Mouse (Mus musculus) heart, embryonic 12.5 days (tissue): Measurements from ENCODE around the gene Ak5. TPM values are rescaled to one million over a fixed set of nuclear protein-coding genes. Genes with fewer than 3 reads are reported as not detected.

ENCODE experiments used
- ATAC-seq: fragments of 200-750 bp; cut with Nextera tagmentation; 2 replicates; pipeline ENCODE4 v1.8.0; 2017; ENCODE audit warnings: moderate TSS enrichment, moderate library complexity; ENCODE audit not compliant: insufficient number of reproducible peaks, low FRiP score
- H3K27ac ChIP-seq: fragments of 300-500 bp; sonication (generic); 2 replicates; pipeline ENCODE4 v1.5.1; 2016; ENCODE audit warnings: mild to moderate bottlenecking, moderate library complexity; ENCODE audit not compliant: poor library complexity, severe bottlenecking
- H3K27me3 ChIP-seq: fragments of 300-500 bp; sonication (generic); replicated peaks from 2 replicates; pipeline ENCODE4 v1.6.1; 2016; ENCODE audit warnings: mild to moderate bottlenecking, moderate library complexity
- H3K36me3 ChIP-seq: fragments of 300-500 bp; sonication (generic); 2 replicates; pipeline ENCODE4 v1.6.1; 2016; ENCODE audit warnings: mild to moderate bottlenecking, moderate library complexity
- H3K4me1 ChIP-seq: fragments of 300-500 bp; sonication (generic); replicated peaks from 2 replicates; pipeline ENCODE4 v1.6.1; 2016; ENCODE audit warnings: mild to moderate bottlenecking
- H3K4me2 ChIP-seq: fragments of 300-500 bp; sonication (generic); 2 replicates; pipeline ENCODE4 v1.6.1; 2016; ENCODE audit warnings: mild to moderate bottlenecking, moderate library complexity
- H3K4me3 ChIP-seq: fragments of 300-500 bp; sonication (generic); 2 replicates; pipeline ENCODE4 v1.5.1; 2016; ENCODE audit warnings: mild to moderate bottlenecking
- H3K9ac ChIP-seq: fragments of 300-500 bp; sonication (generic); 2 replicates; pipeline ENCODE4 v1.6.1; 2016; ENCODE audit warnings: mild to moderate bottlenecking, moderate library complexity
- H3K9me3 ChIP-seq: fragments of 300-500 bp; sonication (generic); replicated peaks from 2 replicates; pipeline ENCODE4 v1.6.1; 2016; ENCODE audit warnings: mild to moderate bottlenecking, moderate library complexity
- WGBS: fragments of 180-500 bp; shearing (Covaris S2); methylation state at CpG from one replicate; pipeline ENCODE4 v1.1.7; 2016; 5-methylcytosine and 5-hydroxymethylcytosine counted together
- polyA plus RNA-seq: library from polyadenylated mRNA; unstranded; fragments of >200 nt; fragmentation: Nextera tagmentation; extraction: Ambion mirVana; gene quantifications from 2 replicates; pipeline ENCODE4 v1.2.1, GENCODE M21; 2016

Gene Ak5
- polyA plus RNA-seq, 1 experiment from 2014 or later: 1.6 TPM

DNA sequence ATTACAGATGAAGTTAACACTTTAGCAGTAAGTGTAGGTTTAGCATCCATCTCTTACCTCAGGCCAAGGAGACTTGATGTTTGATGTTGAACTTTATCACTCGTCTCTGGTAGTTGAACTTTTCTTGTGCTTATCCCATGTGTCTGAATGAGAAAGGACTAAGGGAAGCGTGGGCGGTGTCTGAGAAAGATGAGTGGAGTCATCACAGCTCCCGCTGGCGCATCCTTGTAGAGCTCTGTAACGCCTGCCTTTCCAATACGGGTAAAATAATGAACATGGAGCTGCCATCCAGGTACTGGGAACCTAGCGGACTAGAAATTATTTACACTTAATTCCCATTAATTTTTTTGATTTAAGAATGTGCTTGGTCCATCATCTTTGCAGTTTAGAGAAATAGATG lies 239.2 kb downstream of the Ak5 start:
- peaks cover 29% of the 10 kb centered on the region for H3K36me3 ChIP-seq
- H3K9ac ChIP-seq: no peak overlapping the region
- no peak overlapping the region for H3K4me3 ChIP-seq
- no peaks in the 10 kb centered on the region for H3K27me3 ChIP-seq
- 92% methylated on average over 8 of the region's 8 CpGs for WGBS
- no peak overlapping the region for H3K27ac ChIP-seq
- no peak for ATAC-seq
- no peak overlapping the region for H3K4me2 ChIP-seq
- 0 out of 2 replicates have a peak, but pooled peaks cover 3% of the 10 kb centered on the region for H3K4me1 ChIP-seq
- no peaks in the 10 kb centered on the region for H3K9me3 ChIP-seq

Other genes starting within 250 kb of the Ak5 start
- 41.4 and 41.7 TPM in 2 replicates for gene Pigk, start 45.7 kb upstream of the Ak5 start, polyA plus RNA-seq